Mouse (Mus musculus) natural killer cell, adult 2 months (primary cell): Measurements from ENCODE around the gene Taar8c.
"Not testable (repeated sequence)": the region's sequence is repeated elsewhere in the genome, so short reads cannot be mapped to it uniquely, and the experiment has no call there.

ENCODE experiments used
- DNase-seq, 2 experiments: peaks; one replicate each; pipeline ENCODE4 v3.0.0; 2022; ENCODE audit warnings: low spot score in 2 of 2

The Taar8c gene

DNA sequence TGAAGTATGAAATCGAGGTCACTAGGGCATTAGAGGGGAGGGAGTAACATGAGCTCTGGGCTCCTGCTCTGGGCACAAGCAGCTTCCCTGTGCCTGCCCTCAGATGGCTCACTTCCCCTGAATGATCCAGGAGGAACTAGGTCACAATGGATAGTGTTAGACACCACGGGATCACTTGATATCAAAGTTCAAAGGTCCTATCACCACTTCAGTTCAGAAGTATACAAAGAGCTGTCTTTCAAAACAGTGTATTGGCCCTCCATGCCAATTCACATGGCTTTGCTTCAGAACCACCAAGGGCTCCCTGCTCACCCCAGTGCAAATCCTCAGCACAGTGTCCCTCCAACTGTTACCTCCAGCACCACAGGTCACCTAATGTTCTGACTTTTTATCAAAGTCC lies 27.0 kb downstream of the Taar8c start:
- DNase-seq: not testable (repeated sequence)

DNA sequence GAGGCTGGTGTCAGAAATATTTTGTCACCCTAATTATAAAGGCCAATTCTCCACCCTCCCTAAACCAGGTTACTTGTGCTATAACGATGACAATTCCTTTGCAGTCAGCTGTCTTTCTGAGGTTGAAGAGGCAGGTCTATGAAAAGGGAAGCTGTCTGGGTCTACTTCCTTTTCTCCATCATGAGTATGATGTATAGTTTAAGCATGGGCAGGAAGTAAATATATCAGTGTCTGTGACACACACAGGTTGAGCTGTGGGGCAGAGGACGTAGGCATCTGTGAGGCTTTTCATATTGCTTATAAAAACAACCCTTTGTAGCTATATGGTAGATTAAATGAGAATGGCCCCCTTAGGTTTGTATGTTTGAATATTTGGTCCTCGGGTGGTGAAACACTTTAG lies 42.7 kb downstream of the Taar8c start:
- DNase-seq: no peak

DNA sequence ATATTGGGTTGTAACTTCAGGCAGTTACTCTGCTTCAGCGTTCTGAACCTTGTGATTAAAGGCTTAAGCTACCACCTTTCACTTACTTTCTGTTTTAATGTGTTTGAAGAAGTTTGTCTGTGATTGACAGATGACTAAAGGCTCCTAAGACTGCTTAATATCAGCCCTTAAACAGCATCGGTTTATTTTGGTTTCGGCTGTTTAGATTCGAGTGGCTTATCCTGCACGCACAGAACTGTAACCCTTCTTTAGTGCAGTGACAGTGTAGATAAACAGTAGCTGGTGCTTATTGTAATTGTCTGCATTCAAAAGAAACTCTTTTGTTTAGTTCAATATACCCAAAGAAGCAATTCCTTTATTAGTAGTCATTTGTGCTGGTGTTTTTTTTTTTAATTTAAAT lies 49.7 kb downstream of the Taar8c start:
- DNase-seq: no peak
